Mouse (Mus musculus): ENCODE measurements around the gene Pdpn. TPM values are rescaled to one million over a fixed set of nuclear protein-coding genes. Genes with fewer than 3 reads are reported as not detected.
A peak's percentile ranks its signal among the peaks of the same experiment; 100 is the strongest.

The Pdpn gene
- total RNA-seq, 2 experiments from 2014 or later: 5.1 to 7.4 TPM

DNA sequence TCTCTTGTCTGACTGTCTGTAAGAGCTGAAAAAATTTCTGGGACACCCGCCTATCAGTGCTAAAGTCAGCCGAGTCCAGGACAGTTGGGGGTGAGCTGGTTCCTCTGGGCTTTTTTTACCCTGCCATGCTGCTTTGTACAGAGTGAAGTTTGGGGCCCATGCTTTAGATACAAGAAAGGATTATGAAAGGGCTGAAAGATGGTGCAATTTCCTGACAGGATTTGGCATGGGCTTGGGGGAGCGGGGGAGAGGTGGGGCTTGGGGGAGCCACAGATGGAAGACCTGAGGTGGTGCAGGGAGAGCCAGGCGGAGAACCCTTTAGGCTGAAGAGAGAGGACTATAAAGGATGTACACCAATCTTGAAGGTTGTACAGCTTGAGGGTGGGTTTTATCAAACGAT, 60.2 kb downstream of the Pdpn start:
- no peak for DNase-seq

DNA sequence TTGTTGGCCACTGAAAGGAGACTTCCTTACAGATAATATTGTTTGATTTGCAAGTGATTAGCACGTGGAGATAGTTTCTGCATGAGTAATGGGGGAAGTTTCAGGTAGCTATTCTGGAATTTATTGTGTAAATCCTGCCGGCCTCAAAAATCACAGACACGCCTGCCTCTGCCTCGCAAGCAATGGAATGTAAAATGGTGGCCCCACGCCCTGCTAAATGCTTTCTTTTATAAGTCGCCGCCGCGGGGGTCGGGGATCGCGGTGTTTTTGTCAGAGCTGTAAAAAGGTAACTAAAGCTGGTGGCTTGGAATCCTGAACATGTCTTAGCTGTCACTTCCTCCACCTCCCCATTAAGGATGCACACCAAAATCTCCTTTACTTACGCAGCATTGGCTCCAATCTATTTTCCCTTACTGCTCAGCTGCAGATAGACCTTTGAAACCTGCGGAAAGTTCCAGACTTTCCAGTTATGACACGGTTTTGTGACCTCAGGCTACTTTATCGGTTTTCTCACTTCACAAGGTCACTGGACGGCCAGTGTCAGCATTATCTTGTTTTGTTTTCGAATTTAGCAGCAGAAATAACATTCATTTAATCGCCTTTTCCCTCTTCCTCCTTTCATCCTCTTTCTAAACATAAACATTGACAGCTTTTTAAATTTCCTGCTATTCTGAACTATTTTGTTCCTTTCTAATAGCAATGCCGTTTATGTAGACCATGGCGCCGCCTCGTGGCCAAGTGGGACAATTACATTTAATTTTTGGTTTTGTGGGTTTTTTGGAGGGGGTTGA, 60.9 kb downstream of the Pdpn start:
- peak; percentile 56 to 59 for DNase-seq

DNA sequence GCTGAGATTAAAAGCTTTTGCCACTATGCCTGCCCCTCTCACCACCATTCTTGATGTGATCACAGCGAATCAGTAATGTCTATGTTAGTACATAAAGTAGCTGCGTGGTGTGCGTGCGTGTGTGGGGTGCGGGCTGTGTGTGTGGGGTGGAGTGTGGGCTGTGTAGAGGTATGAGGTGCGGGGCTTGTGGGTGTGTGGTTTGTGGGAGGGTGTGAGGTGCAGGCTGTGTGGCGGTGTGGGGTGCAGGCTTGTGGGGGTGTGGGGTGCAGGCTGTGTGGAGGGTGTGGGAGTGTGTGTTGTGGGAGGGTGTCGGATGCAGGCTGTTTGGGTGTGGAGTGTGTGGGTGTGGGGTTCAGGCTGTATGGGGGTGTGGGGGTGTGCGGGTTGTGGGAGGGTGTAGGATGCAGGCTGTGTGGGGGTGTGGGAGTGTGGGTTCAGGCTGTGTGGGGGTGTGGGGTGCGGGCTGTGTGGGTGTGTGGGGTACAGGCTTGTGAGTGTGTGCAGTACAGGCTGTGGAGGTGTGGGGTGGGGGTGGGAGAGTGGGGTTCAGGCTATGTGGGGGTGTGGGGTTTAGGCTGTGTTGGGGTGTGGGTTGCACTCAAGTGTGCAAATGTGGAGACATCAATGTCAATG, 67.5 kb downstream of the Pdpn start:
- DNase-seq: no peak

DNA sequence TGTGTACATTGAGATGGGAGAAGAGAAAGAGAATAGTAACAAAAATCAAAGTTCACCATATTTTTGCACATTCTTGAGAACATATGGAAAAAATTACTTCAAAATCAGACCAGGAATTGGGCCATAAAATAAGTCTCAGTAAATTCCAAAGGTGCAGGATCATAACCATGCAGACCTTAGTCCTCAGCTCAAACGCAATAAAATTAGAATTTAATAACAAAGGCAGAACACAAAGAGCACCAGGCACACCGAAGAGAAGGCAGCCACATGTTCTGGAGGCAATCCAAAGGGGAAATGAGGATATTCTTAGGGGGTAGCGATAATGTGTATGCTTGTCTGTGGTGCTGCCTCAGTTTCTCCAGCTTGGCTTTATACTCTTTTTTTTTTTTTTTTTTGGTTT, 68.3 kb downstream of the Pdpn start:
- no peak for DNase-seq

DNA sequence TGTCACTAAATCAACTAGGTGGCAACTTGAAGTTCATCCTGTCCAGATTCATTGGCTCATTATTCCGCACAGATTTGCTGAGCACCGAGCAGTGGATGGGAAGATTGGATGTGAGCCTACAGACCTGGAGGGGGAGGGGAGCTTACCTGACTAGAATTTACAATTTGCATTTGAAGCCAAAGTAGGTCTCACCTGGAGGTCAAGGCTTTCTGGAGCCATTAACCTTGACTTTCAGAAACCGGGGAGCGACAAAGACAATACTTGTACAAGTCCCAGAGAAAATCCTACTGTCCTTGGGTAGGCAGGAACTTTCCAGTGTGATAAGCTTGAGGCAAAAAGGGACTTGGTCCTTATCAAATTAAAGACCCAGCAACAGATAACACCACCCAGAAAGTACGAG, 71.4 kb downstream of the Pdpn start:
- no peak for DNase-seq

DNA sequence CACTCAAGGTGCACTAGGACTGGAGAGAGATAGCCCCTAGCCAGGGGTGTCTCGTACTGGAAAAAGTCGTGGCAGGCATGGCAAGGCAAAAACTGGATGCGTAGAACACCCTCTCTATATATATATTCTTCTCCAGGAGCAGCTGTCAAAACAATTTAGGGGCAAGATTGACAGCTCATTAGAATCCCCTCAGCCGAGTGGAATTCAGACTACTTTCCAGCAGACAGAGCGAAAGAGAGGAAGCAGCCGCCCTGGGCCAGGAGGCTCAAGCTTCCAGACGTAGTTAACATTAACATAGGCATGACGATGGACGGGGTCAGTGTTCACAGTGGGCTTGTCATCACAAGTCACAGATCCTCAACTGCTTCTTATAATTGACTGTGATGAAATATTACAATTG, 73.5 kb downstream of the Pdpn start:
- DNase-seq: no peak

DNA sequence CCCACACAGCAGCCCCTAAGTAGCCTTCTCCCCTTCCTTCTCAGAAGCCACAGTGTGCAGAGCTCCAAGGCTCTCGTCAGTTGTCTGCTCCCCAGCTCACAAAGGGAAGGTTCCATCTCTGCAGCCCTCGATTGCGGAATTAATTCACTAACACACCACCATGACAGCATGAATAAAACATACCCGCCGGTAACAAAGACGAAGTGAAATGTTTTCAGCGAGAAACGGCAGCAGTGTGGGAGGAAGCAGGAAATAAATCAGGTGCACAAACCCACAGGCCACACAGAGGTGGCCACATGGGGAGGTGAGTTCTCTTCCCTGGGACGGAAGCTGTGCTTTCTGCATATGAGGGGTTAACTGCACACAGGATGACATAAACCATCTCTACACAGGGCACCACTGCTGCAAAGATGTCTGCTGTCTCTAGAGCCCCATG, 80.0 kb downstream of the Pdpn start:
- no peak for DNase-seq

DNA sequence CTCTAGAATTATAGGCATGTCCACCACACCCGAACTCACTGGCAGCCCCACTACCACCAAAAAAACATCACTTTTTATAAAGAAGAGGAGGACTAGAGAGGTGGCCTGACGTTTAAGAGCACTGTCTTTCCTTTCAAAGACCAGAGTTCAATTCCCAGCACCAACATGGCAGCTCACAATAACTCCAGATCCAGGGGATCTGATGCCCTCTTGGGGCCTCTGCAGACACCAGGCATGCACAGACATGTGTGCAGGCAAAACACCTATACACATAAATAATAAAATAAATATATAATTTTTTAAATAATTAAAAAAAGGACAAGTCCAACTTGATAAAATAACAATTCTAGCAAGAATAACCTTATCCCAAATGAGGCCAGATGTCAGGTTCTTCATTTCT, 80.5 kb downstream of the Pdpn start:
- DNase-seq: no peak

Other genes with a start within 250 kb of the Pdpn start
- gene Prdm2, start 86.6 kb downstream of the Pdpn start, total RNA-seq (2021): 10 to 100 TPM; 26.2 to 28.1 TPM
- under 1 TPM in 1 of 2 experiments, not detected in 1; 0.26 TPM for gene Lrrc38, start 50.2 kb upstream of the Pdpn start, total RNA-seq (2021)
- gene Pramel1, start 94.9 kb upstream of the Pdpn start, total RNA-seq (2021): not detected
- 10 to 100 TPM; 11.5 to 12.3 TPM for gene Pramef8, start 112.9 kb upstream of the Pdpn start, total RNA-seq (2021)
- gene Oog4, start 150.8 kb upstream of the Pdpn start, total RNA-seq (2021): not detected
- gene Gm13043, start 211.8 kb upstream of the Pdpn start, total RNA-seq (2021): not detected
- gene Gm13040, start 236.4 kb upstream of the Pdpn start, total RNA-seq (2021): not detected

All from adrenal gland, postnatal 36 days (tissue).